Mouse (Mus musculus) heart, postnatal 0 days (tissue): ENCODE measurements around the gene Polk.

Experiments used
- CTCF ChIP-seq: IDR thresholded peaks from 2 replicates; pipeline ENCODE4 v1.5.1; 2016; ENCODE audit warnings: antibody characterized with exemption, control low read depth, low read depth
- EP300 ChIP-seq: IDR thresholded peaks from 2 replicates; pipeline ENCODE4 v1.6.1; 2016; ENCODE audit warnings: antibody characterized with exemption, low read depth

DNA sequence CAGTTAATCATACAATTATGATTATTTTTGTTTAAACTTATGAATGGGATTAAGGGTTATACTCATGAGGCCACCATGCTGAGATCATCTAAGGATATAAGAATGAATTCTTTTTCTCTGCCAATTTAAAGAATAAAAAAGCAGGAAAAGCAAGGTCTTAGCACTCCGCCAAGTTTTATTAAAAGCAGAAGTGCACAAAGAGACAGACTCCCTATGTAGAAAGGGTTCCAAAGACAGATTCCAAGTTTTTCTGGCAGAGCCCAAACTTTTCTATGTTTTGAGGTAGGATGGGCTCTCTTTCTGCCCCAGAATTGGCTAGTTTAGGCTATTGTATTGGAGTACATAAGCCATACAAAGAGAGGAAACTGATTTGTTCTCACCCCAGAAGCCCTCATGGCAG lies 37.6 kb upstream of the Polk start:
- no peak for TF ChIP-seq CTCF
- no peak for TF ChIP-seq EP300
